Mouse (Mus musculus): ENCODE results near the gene Sspo.
"Not testable (repeated sequence)": the region's sequence is repeated elsewhere in the genome, so short reads cannot be mapped to it uniquely, and the experiment has no call there.

The Sspo gene

GRCm38 (mm10) chr6:48489741-48490140 lies 41.7 kb downstream of the Sspo start:
- DNase-seq, result no peak

GRCm38 (mm10) chr6:48491361-48491760 lies 43.3 kb downstream of the Sspo start:
- peak; percentile 32 for DNase-seq

- no peak for DNase-seq
Observed at GRCm38 (mm10) chr6:48493136-48493730, 45.2 kb downstream of the Sspo start.

- no peak for DNase-seq
Observed at GRCm38 (mm10) chr6:48497521-48497920, 49.5 kb downstream of the Sspo start.

GRCm38 (mm10) chr6:48503847-48504240 lies 55.8 kb downstream of the Sspo start:
- no peak for DNase-seq

- peak; percentile 79 for DNase-seq
Observed at GRCm38 (mm10) chr6:48504241-48504854, 56.3 kb downstream of the Sspo start.

GRCm38 (mm10) chr6:48508087-48508486 lies 60.1 kb downstream of the Sspo start:
- no peak for DNase-seq

GRCm38 (mm10) chr6:48510426-48510825 lies 62.4 kb downstream of the Sspo start:
- no peak for DNase-seq

- DNase-seq, result no peak
Observed at GRCm38 (mm10) chr6:48511861-48512260, 63.8 kb downstream of the Sspo start.

- not testable (repeated sequence) for DNase-seq
Observed at GRCm38 (mm10) chr6:48524882-48525281, 76.9 kb downstream of the Sspo start.

- DNase-seq, result no peak
Observed at GRCm38 (mm10) chr6:48527901-48528300, 79.9 kb downstream of the Sspo start.

GRCm38 (mm10) chr6:48529261-48529660 lies 81.2 kb downstream of the Sspo start:
- no peak for DNase-seq

GRCm38 (mm10) chr6:48529871-48530440 lies 81.9 kb downstream of the Sspo start:
- DNase-seq, result no peak

GRCm38 (mm10) chr6:48530862-48531261 lies 82.8 kb downstream of the Sspo start:
- no peak for DNase-seq

- DNase-seq, result no peak
Observed at GRCm38 (mm10) chr6:48533475-48533874, 85.4 kb downstream of the Sspo start.

- DNase-seq, result no peak
Observed at GRCm38 (mm10) chr6:48534913-48535312, 86.9 kb downstream of the Sspo start.

- no peak for DNase-seq
Observed at GRCm38 (mm10) chr6:48536091-48536490, 88.1 kb downstream of the Sspo start.

- peak; percentile 79 for DNase-seq
Observed at GRCm38 (mm10) chr6:48537105-48537954, 89.3 kb downstream of the Sspo start, which contains the start of gene Atp6v0e2. Gene Atp6v0e2 (plus strand): TSS chr6:48537615.

- peak; percentile 83 for DNase-seq
Observed at GRCm38 (mm10) chr6:48538841-48539737, 91.1 kb downstream of the Sspo start.

GRCm38 (mm10) chr6:48539860-48540259 lies 91.8 kb downstream of the Sspo start:
- DNase-seq, result no peak

GRCm38 (mm10) chr6:48540721-48541120 lies 92.7 kb downstream of the Sspo start:
- no peak for DNase-seq

All from lung, postnatal 14 days (tissue).